Mouse (Mus musculus) megakaryocyte, embryonic 14.5 days (primary cell): Measurements from ENCODE around the gene Rmdn2. TPM values are rescaled to one million over a fixed set of nuclear protein-coding genes. Genes with fewer than 3 reads are reported as not detected.

ENCODE experiments used
- H3K27me3 ChIP-seq: replicated peaks from 2 replicates; pipeline ENCODE3; 2012; ENCODE audit warnings: inconsistent platforms
- H3K36me3 ChIP-seq: replicated peaks from 2 replicates; pipeline ENCODE3; 2012; ENCODE audit warnings: low read length, inconsistent platforms, mixed read lengths
- H3K4me1 ChIP-seq: 2 replicates; pipeline ENCODE4 v1.6.1; 2012; ENCODE audit warnings: inconsistent platforms
- H3K4me3 ChIP-seq: replicated peaks from 2 replicates; pipeline ENCODE3; 2012; ENCODE audit warnings: moderate library complexity, mild to moderate bottlenecking, inconsistent platforms
- H3K9me3 ChIP-seq: 2 replicates; pipeline ENCODE4 v1.6.1; 2012; ENCODE audit warnings: inconsistent platforms
- FLI1 ChIP-seq: IDR thresholded peaks from 2 replicates; pipeline ENCODE4 v1.6.1; 2012; ENCODE audit warnings: low read length, inconsistent platforms, mixed read lengths
- GATA1 ChIP-seq: IDR thresholded peaks from 3 replicates; pipeline ENCODE4 v1.6.1; 2012; ENCODE audit warnings: mixed read lengths, low read length, inconsistent platforms, borderline replicate concordance
- polyA plus RNA-seq: library from polyadenylated mRNA; stranded (reverse); fragments of >175 nt; gene quantifications from 2 replicates; pipeline ENCODE4 v1.2.3, GENCODE M21; 2012; ENCODE audit warnings: low replicate concordance; ENCODE audit not compliant: insufficient read depth

Gene Rmdn2
- polyA plus RNA-seq, 1 experiment: 2.6 TPM

- H3K4me1 ChIP-seq: no peaks in the 10 kb centered on the region
- H3K4me3 ChIP-seq: no peak overlapping the region
- peaks cover 2% of the 10 kb centered on the region for H3K27me3 ChIP-seq
- H3K36me3 ChIP-seq: no peaks in the 10 kb centered on the region
- H3K9me3 ChIP-seq: 0 out of 2 replicates have a peak, but pooled peaks cover 4% of the 10 kb centered on the region
- TF ChIP-seq FLI1 (no peak), GATA1 (no peak)
Measured at GRCm38 (mm10) chr17:79653171-79653570, 41.5 kb downstream of the Rmdn2 start.

- Histone ChIP-seq H3K27me3 (peaks cover 2% of the 10 kb centered on the region), H3K4me3 (no peak overlapping the region), H3K4me1 (no peaks in the 10 kb centered on the region), H3K36me3 (no peaks in the 10 kb centered on the region), H3K9me3 (no peaks in the 10 kb centered on the region)
- TF ChIP-seq GATA1 (no peak), FLI1 (no peak)
Measured at GRCm38 (mm10) chr17:79654187-79654586, 42.5 kb downstream of the Rmdn2 start.

- Histone ChIP-seq H3K9me3 (no peaks in the 10 kb centered on the region), H3K27me3 (peaks cover 2% of the 10 kb centered on the region), H3K4me1 (no peaks in the 10 kb centered on the region), H3K4me3 (no peak overlapping the region), H3K36me3 (no peaks in the 10 kb centered on the region)
- TF ChIP-seq GATA1: no peak
- no peak for TF ChIP-seq FLI1
Measured at GRCm38 (mm10) chr17:79657785-79658184, 46.1 kb downstream of the Rmdn2 start.

- Histone ChIP-seq H3K4me1 (no peaks in the 10 kb centered on the region), H3K4me3 (no peak overlapping the region), H3K27me3 (peaks cover 2% of the 10 kb centered on the region), H3K36me3 (no peaks in the 10 kb centered on the region), H3K9me3 (no peaks in the 10 kb centered on the region)
- TF ChIP-seq FLI1 (no peak), GATA1 (no peak)
Measured at GRCm38 (mm10) chr17:79658452-79658851, 46.8 kb downstream of the Rmdn2 start.

GRCm38 (mm10) chr17:79658863-79659262, 47.2 kb downstream of the Rmdn2 start:
- TF ChIP-seq GATA1: no peak
- no peak for TF ChIP-seq FLI1
- no peaks in the 10 kb centered on the region for H3K36me3 ChIP-seq
- peaks cover 2% of the 10 kb centered on the region for H3K27me3 ChIP-seq
- no peak overlapping the region for H3K4me3 ChIP-seq
- no peaks in the 10 kb centered on the region for H3K4me1 ChIP-seq
- no peaks in the 10 kb centered on the region for H3K9me3 ChIP-seq

- H3K9me3 ChIP-seq: no peaks in the 10 kb centered on the region
- H3K4me3 ChIP-seq: no peak overlapping the region
- TF ChIP-seq FLI1 (no peak), GATA1 (no peak)
Measured at GRCm38 (mm10) chr17:79661387-79661786, 49.7 kb downstream of the Rmdn2 start.

GRCm38 (mm10) chr17:79661848-79662247, 50.2 kb downstream of the Rmdn2 start:
- H3K4me1 ChIP-seq: no peaks in the 10 kb centered on the region
- TF ChIP-seq GATA1 (no peak), FLI1 (no peak)

More at GRCm38 (mm10) chr17:79661387-79661786, 49.7 kb downstream of the Rmdn2 start:
- Histone ChIP-seq H3K36me3 (no peaks in the 10 kb centered on the region), H3K4me1 (no peaks in the 10 kb centered on the region), H3K27me3 (peaks cover 2% of the 10 kb centered on the region)

GRCm38 (mm10) chr17:79663393-79664105, 51.9 kb downstream of the Rmdn2 start:
- H3K9me3 ChIP-seq: no peaks in the 10 kb centered on the region
- H3K36me3 ChIP-seq: no peaks in the 10 kb centered on the region
- no peaks in the 10 kb centered on the region for H3K4me1 ChIP-seq
- H3K27me3 ChIP-seq: no peaks in the 10 kb centered on the region
- no peak overlapping the region for H3K4me3 ChIP-seq
- TF ChIP-seq GATA1: no peak
- no peak for TF ChIP-seq FLI1

More at GRCm38 (mm10) chr17:79661848-79662247, 50.2 kb downstream of the Rmdn2 start:
- no peaks in the 10 kb centered on the region for H3K9me3 ChIP-seq
- no peak overlapping the region for H3K4me3 ChIP-seq
- peaks cover 2% of the 10 kb centered on the region for H3K27me3 ChIP-seq
- H3K36me3 ChIP-seq: no peaks in the 10 kb centered on the region

GRCm38 (mm10) chr17:79664106-79664417, 52.4 kb downstream of the Rmdn2 start:
- H3K9me3 ChIP-seq: no peaks in the 10 kb centered on the region
- H3K27me3 ChIP-seq: no peaks in the 10 kb centered on the region
- TF ChIP-seq FLI1 (no peak), GATA1 (no peak)
- H3K4me3 ChIP-seq: no peak overlapping the region
- no peaks in the 10 kb centered on the region for H3K36me3 ChIP-seq
- no peaks in the 10 kb centered on the region for H3K4me1 ChIP-seq

- Histone ChIP-seq H3K27me3 (no peaks in the 10 kb centered on the region), H3K9me3 (no peaks in the 10 kb centered on the region), H3K4me1 (no peaks in the 10 kb centered on the region), H3K36me3 (no peaks in the 10 kb centered on the region), H3K4me3 (no peak overlapping the region)
- TF ChIP-seq FLI1 (no peak), GATA1 (no peak)
Measured at GRCm38 (mm10) chr17:79670837-79671236, 59.2 kb downstream of the Rmdn2 start.
